Mouse (Mus musculus): ENCODE results near the gene Fcho1. TPM values are rescaled to one million over a fixed set of nuclear protein-coding genes. Genes with fewer than 3 reads are reported as not detected.

Fcho1 gene
- polyA plus RNA-seq, 1 experiment from 2014 or later = 1.2 TPM

DNA sequence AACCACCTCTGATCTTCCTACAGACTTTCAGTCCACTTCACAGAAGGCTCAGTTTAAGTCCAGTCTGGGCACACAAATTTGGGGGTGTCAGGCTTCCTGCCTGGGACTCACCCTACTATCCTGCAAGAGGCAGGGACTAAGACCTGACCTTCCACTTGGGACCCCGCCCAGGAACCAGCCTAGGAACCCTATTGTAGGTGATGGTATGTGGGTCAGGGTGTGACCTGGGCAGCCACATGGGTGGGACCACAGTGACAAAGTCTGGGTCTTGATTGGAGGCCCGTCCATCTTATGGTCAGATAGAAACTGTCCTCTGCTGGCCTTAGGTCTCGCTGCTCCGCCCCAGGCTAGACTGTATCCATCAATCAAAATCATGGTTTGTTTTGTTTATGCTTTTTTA lies 1.1 kb downstream of the Fcho1 start:
- Histone ChIP-seq H3K9me3 (replicated peaks; ENCODE audit: control insufficient read depth, low read length) (no peaks in the 10 kb centered on the region), H3K27ac (ENCODE audit: low read depth, low read length) (no peak overlapping the region), H3K4me2 (no peak overlapping the region), H3K9ac (ENCODE audit: low read depth, low read length) (no peak overlapping the region), H3K4me1 (ENCODE audit: control insufficient read depth, insufficient read depth, low read length) (no peaks in the 10 kb centered on the region), H3K27me3 (ENCODE audit: control insufficient read depth, insufficient read depth, low read length) (peaks cover 43% of the 10 kb centered on the region), H3K36me3 (ENCODE audit: control insufficient read depth, insufficient read depth, low read length) (no peaks in the 10 kb centered on the region), H3K4me3 (ENCODE audit: low read depth, low read length) (no peak overlapping the region)
- ATAC-seq (replicated peaks; ENCODE audit: insufficient number of reproducible peaks, low FRiP score, low TSS enrichment) = no peak
- WGBS (ENCODE audit: insufficient replicate concordance) = 59% methylated on average over 4 of the region's 4 CpGs

DNA sequence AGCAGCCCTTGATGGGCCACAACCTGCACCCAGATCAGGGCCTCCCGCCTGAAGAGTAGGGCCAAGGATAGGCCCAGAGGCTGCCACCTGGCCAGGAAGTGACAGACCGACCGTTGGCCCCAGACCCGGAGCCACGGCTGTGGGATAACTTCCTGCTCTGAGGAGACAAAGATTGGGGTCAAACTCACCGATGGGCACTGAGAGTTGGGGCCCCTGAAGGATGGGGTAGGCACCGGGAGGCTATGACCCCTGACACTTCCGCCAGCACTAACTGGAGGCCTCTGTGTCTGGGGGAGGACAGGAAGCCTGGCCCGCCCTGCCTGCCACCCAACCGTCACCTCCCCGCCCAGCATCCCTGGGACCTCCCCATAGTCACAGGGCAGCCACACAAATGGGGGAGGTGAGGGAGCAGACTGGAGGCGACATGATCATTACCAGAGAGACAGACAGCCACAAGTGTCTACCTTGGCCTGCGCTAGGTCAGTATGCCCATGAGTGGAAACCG lies 2.4 kb downstream of the Fcho1 start:
- Histone ChIP-seq H3K9ac (ENCODE audit: low read depth, low read length) (no peak overlapping the region), H3K36me3 (ENCODE audit: control insufficient read depth, insufficient read depth, low read length) (no peaks in the 10 kb centered on the region), H3K4me2 (no peak overlapping the region), H3K27ac (ENCODE audit: low read depth, low read length) (no peak overlapping the region), H3K9me3 (replicated peaks; ENCODE audit: control insufficient read depth, low read length) (no peaks in the 10 kb centered on the region), H3K4me1 (ENCODE audit: control insufficient read depth, insufficient read depth, low read length) (no peaks in the 10 kb centered on the region), H3K27me3 (ENCODE audit: control insufficient read depth, insufficient read depth, low read length) (peaks cover 45% of the 10 kb centered on the region), H3K4me3 (ENCODE audit: low read depth, low read length) (no peak overlapping the region)
- 46% methylated on average over 14 of the region's 14 CpGs for WGBS (ENCODE audit: insufficient replicate concordance)
- ATAC-seq (replicated peaks; ENCODE audit: insufficient number of reproducible peaks, low FRiP score, low TSS enrichment) = no peak

DNA sequence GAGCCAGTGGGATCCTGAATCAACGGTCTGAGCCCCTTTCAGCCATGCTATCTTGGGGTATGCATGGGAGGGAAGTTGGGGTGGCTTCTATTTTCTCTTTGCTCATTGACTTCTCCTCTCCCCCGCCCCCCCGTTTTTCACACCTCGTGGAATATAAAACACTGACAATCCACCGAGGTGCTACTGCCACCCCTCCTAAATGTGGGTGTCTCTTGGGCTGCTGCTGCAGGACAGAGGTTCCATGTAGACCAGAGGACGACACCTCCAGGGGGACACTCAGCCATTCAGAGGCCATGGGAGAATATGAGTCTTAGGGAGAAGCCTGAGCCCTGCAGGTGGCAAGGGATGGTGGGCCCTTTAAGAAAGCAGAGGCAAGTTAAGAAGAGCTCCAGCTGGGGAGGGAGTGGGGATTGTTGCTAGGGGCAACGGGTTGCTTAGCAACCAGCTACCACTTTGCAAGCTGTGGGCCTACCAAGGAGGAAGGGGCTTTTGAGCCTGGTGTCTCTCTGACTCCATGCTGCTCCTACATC lies 5.5 kb downstream of the Fcho1 start:
- H3K36me3 ChIP-seq (ENCODE audit: control insufficient read depth, insufficient read depth, low read length) = no peaks in the 10 kb centered on the region
- H3K9ac ChIP-seq (ENCODE audit: low read depth, low read length) = no peak overlapping the region
- peaks cover 25% of the 10 kb centered on the region for H3K27me3 ChIP-seq (ENCODE audit: control insufficient read depth, insufficient read depth, low read length)
- H3K9me3 ChIP-seq (replicated peaks; ENCODE audit: control insufficient read depth, low read length) = no peaks in the 10 kb centered on the region
- H3K4me1 ChIP-seq (ENCODE audit: control insufficient read depth, insufficient read depth, low read length) = no peaks in the 10 kb centered on the region
- no peak overlapping the region for H3K4me3 ChIP-seq (ENCODE audit: low read depth, low read length)
- no peak overlapping the region for H3K27ac ChIP-seq (ENCODE audit: low read depth, low read length)
- H3K4me2 ChIP-seq = no peak overlapping the region
- 41% methylated on average over 7 of the region's 7 CpGs for WGBS (ENCODE audit: insufficient replicate concordance)
- ATAC-seq (replicated peaks; ENCODE audit: insufficient number of reproducible peaks, low FRiP score, low TSS enrichment) = no peak

DNA sequence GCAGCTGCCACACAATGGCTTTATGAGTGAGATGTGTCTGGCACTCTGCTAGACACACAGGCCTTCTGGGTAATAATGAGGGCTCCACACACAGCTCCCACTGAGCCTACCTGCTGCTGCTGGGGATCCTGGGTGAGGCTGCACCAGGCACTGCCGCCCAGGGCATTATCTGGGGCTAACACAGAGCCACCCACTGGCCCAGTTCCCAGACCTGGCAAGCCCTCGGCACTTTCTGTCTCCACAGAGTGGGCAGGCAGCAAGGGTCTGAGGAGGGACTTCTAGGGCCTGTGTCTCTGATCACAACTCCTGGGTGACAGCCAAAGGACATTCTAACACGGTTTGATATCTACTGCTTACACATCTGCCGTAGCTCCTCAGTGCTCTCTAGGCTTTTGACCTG lies 6.3 kb downstream of the Fcho1 start:
- H3K4me2 ChIP-seq = no peak overlapping the region
- no peak overlapping the region for H3K9ac ChIP-seq (ENCODE audit: low read depth, low read length)
- H3K36me3 ChIP-seq (ENCODE audit: control insufficient read depth, insufficient read depth, low read length) = no peaks in the 10 kb centered on the region
- H3K27ac ChIP-seq (ENCODE audit: low read depth, low read length) = no peak overlapping the region
- H3K4me1 ChIP-seq (ENCODE audit: control insufficient read depth, insufficient read depth, low read length) = no peaks in the 10 kb centered on the region
- WGBS (ENCODE audit: insufficient replicate concordance) = 48% methylated on average over 4 of the region's 4 CpGs
- peaks cover 17% of the 10 kb centered on the region for H3K27me3 ChIP-seq (ENCODE audit: control insufficient read depth, insufficient read depth, low read length)
- no peaks in the 10 kb centered on the region for H3K9me3 ChIP-seq (replicated peaks; ENCODE audit: control insufficient read depth, low read length)
- H3K4me3 ChIP-seq (ENCODE audit: low read depth, low read length) = no peak overlapping the region
- no peak for ATAC-seq (replicated peaks; ENCODE audit: insufficient number of reproducible peaks, low FRiP score, low TSS enrichment)

DNA sequence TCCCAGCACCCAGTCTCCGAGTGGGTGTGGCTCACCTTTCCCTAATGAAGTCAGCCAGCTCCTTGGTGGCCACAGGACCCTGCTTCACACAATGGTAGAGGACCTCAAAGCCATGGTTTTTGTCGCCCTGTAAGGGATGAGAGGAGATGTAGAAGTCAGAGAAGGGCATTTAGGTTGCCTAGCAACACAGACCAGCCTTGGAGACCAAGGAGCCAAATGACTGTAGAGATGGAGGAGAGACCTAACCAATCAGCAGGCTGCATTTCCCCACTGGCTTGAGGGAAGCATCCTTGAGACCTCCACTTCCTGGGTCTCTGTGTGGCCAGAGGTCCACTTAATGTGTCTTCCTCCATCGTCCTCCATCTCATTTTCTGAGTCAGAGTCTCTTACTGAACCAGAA lies 7.3 kb downstream of the Fcho1 start:
- ATAC-seq (replicated peaks; ENCODE audit: insufficient number of reproducible peaks, low FRiP score, low TSS enrichment) = no peak

DNA sequence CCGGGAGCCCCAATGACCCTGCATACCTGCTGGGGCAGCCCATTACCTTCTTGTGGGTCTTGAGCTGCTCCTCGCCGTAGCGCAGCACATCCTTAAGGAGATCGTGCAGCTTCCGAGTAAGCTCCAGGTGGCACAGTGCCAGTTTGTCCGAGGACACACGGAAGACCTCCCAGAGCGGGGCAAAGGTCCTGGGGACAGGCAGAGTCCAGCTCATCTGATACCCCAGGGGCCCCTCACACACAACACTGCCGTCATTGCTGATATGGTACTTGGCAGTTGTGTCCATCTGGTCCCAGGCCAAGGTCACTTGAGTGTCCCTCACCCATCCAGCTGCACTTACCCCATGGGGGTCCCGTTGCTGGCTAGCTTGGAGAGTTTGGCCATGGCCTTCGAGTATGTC lies 8.4 kb downstream of the Fcho1 start:
- no peaks in the 10 kb centered on the region for H3K36me3 ChIP-seq (ENCODE audit: control insufficient read depth, insufficient read depth, low read length)
- no peak overlapping the region for H3K4me2 ChIP-seq
- 81% methylated on average over 12 of the region's 12 CpGs for WGBS (ENCODE audit: insufficient replicate concordance)
- no peak for ATAC-seq (replicated peaks; ENCODE audit: insufficient number of reproducible peaks, low FRiP score, low TSS enrichment)
- no peak overlapping the region for H3K4me3 ChIP-seq (ENCODE audit: low read depth, low read length)
- peaks cover 16% of the 10 kb centered on the region for H3K27me3 ChIP-seq (ENCODE audit: control insufficient read depth, insufficient read depth, low read length)
- no peak overlapping the region for H3K27ac ChIP-seq (ENCODE audit: low read depth, low read length)
- no peaks in the 10 kb centered on the region for H3K4me1 ChIP-seq (ENCODE audit: control insufficient read depth, insufficient read depth, low read length)
- H3K9ac ChIP-seq (ENCODE audit: low read depth, low read length) = no peak overlapping the region
- H3K9me3 ChIP-seq (replicated peaks; ENCODE audit: control insufficient read depth, low read length) = no peaks in the 10 kb centered on the region

More for the DNA sequence above, 7.3 kb downstream of the Fcho1 start:
- no peak overlapping the region for H3K4me3 ChIP-seq (ENCODE audit: low read depth, low read length)
- H3K27me3 ChIP-seq (ENCODE audit: control insufficient read depth, insufficient read depth, low read length) = peaks cover 19% of the 10 kb centered on the region
- no peak overlapping the region for H3K9ac ChIP-seq (ENCODE audit: low read depth, low read length)
- WGBS (ENCODE audit: insufficient replicate concordance) = 24% methylated on average over 3 of the region's 3 CpGs
- no peaks in the 10 kb centered on the region for H3K9me3 ChIP-seq (replicated peaks; ENCODE audit: control insufficient read depth, low read length)
- no peak overlapping the region for H3K4me2 ChIP-seq
- H3K4me1 ChIP-seq (ENCODE audit: control insufficient read depth, insufficient read depth, low read length) = no peaks in the 10 kb centered on the region
- no peaks in the 10 kb centered on the region for H3K36me3 ChIP-seq (ENCODE audit: control insufficient read depth, insufficient read depth, low read length)
- H3K27ac ChIP-seq (ENCODE audit: low read depth, low read length) = no peak overlapping the region

DNA sequence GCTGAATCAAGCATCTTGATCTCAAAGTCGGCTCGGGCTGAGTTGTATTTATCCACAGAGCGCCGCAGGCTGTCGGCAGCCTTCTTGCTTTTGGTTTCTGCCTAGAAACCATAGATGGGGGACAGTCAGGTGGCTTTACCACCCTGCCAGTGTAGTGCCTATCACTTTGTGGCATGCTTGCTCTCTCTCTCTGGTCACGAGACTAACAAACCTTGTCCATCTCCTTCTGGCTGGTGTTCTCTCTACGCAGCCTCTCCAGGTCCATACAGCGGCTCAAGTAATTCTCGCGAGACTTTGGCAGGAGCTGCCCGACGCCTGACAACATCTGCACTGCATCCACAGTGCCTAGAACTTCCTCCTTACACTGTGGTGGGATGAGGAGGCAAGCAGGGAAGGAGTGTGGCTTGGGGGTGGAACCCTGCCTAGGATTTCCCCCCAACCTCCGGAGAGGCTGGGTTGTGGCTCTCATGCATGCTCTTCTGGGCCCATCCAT lies 8.9 kb downstream of the Fcho1 start:
- Histone ChIP-seq H3K4me1 (ENCODE audit: control insufficient read depth, insufficient read depth, low read length) (no peaks in the 10 kb centered on the region), H3K27me3 (ENCODE audit: control insufficient read depth, insufficient read depth, low read length) (peaks cover 20% of the 10 kb centered on the region), H3K9ac (ENCODE audit: low read depth, low read length) (no peak overlapping the region), H3K9me3 (replicated peaks; ENCODE audit: control insufficient read depth, low read length) (no peaks in the 10 kb centered on the region), H3K4me2 (no peak overlapping the region), H3K36me3 (ENCODE audit: control insufficient read depth, insufficient read depth, low read length) (no peaks in the 10 kb centered on the region), H3K27ac (ENCODE audit: low read depth, low read length) (no peak overlapping the region), H3K4me3 (ENCODE audit: low read depth, low read length) (no peak overlapping the region)
- WGBS (ENCODE audit: insufficient replicate concordance) = 73% methylated on average over 13 of the region's 13 CpGs
- no peak for ATAC-seq (replicated peaks; ENCODE audit: insufficient number of reproducible peaks, low FRiP score, low TSS enrichment)

DNA sequence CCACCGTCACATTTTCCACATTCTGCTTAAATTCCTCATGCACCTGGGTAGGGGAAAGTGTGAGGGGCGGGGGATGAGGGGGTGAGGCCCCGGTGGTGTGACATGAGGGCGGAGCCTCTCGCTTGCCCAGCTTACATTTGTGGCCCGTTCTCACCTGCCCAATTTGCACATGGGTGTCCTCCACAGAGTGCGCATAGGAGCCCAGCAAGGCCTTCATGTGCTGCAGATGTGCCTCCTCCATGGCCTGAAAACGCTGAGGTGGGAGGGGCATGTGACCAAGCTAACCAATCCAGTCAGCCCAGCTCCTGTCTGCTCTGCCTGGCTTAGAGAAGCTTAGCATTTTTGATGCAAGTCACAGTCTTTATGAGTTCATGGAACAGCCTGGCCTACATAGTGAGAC lies 10.0 kb downstream of the Fcho1 start:
- Histone ChIP-seq H3K4me2 (no peak overlapping the region), H3K9me3 (replicated peaks; ENCODE audit: control insufficient read depth, low read length) (no peaks in the 10 kb centered on the region), H3K27ac (ENCODE audit: low read depth, low read length) (no peak overlapping the region), H3K9ac (ENCODE audit: low read depth, low read length) (no peak overlapping the region), H3K4me1 (ENCODE audit: control insufficient read depth, insufficient read depth, low read length) (no peaks in the 10 kb centered on the region), H3K27me3 (ENCODE audit: control insufficient read depth, insufficient read depth, low read length) (peaks cover 27% of the 10 kb centered on the region), H3K36me3 (ENCODE audit: control insufficient read depth, insufficient read depth, low read length) (no peaks in the 10 kb centered on the region), H3K4me3 (ENCODE audit: low read depth, low read length) (no peak overlapping the region)
- WGBS (ENCODE audit: insufficient replicate concordance) = 35% methylated on average over 8 of the region's 8 CpGs
- ATAC-seq (replicated peaks; ENCODE audit: insufficient number of reproducible peaks, low FRiP score, low TSS enrichment) = no peak

DNA sequence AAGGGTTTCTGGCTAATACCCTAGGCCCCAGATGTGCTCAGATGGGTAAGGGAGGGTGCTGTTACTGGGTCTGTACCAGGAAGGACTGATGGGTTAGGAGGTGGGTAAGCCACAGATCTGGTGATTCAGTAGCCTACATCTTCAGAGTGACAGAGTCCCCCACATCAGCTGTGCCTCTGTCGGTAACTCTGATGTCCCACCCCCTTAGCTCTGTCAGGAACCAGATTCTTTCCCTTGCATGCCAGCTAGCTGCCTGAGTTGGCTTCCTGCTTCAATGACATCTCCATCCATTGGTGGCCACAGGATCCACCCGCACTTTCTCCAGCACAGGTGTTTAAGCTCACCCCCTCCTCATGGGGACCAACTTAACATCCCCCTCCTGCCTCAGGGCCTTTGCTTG lies 13.9 kb downstream of the Fcho1 start:
- H3K9me3 ChIP-seq (replicated peaks; ENCODE audit: control insufficient read depth, low read length) = no peaks in the 10 kb centered on the region
- WGBS (ENCODE audit: insufficient replicate concordance) = 75% methylated on average over 2 of the region's 2 CpGs
- H3K4me3 ChIP-seq (ENCODE audit: low read depth, low read length) = no peak overlapping the region
- H3K4me1 ChIP-seq (ENCODE audit: control insufficient read depth, insufficient read depth, low read length) = 0 out of 2 replicates have a peak, but pooled peaks cover 4% of the 10 kb centered on the region
- H3K27me3 ChIP-seq (ENCODE audit: control insufficient read depth, insufficient read depth, low read length) = peaks cover 50% of the 10 kb centered on the region
- H3K36me3 ChIP-seq (ENCODE audit: control insufficient read depth, insufficient read depth, low read length) = no peaks in the 10 kb centered on the region
- H3K9ac ChIP-seq (ENCODE audit: low read depth, low read length) = no peak overlapping the region
- no peak for ATAC-seq (replicated peaks; ENCODE audit: insufficient number of reproducible peaks, low FRiP score, low TSS enrichment)
- H3K27ac ChIP-seq (ENCODE audit: low read depth, low read length) = no peak overlapping the region
- no peak overlapping the region for H3K4me2 ChIP-seq
